Mouse (Mus musculus): ENCODE measurements around the gene Cog2. TPM values are rescaled to one million over a fixed set of nuclear protein-coding genes. Genes with fewer than 3 reads are reported as not detected.

The Cog2 gene
- 26.2 and 27.5 TPM in 2 replicates for total RNA-seq (2017)

DNA sequence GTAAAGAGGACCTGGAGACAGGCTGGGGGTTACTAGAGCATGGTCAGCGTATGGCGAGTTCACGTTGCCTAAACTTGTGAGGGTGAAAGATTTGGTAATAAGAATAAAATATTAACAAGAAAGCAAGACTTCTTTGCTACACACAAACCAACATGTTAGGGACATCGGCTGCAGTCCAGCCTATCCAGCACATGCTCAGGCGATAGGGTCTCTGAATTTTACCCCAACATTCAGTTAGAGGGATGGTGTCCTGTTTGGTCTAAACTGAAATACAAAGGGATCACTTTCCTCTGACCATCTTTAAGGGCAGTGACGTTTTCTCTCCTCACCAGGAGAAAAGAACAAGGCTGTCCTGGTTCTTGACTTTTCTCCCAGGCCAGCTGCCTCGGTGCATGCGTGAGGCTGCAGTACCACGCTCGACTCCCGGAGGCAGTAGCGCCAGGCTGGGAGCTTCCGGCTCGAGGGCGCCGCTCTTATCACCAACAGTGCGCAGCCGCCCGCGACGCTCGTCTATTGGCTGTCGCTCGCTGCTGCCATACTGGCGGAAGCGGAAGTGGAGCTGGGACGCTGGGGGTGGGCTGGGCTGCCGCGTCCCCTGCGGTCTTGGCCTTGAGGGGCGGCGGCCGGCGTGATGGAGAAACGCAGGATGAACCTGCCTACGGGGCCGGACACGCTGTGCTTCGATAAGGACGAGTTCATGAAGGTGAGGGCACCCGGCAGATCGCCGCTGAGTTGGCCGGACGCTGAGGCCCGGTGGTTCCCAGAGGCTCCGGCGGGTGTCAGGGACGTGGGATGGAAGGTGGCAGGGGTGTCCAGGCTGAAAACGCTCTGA is at the start of gene Cog2:
Cog2 (plus strand) TSS at position 519 of the 832 bp plus-strand sequence.
- ATAC-seq (ENCODE audit: extremely low read depth, insufficient number of reproducible peaks, low FRiP score, poor library complexity, severe bottlenecking): peak; percentile 97

DNA sequence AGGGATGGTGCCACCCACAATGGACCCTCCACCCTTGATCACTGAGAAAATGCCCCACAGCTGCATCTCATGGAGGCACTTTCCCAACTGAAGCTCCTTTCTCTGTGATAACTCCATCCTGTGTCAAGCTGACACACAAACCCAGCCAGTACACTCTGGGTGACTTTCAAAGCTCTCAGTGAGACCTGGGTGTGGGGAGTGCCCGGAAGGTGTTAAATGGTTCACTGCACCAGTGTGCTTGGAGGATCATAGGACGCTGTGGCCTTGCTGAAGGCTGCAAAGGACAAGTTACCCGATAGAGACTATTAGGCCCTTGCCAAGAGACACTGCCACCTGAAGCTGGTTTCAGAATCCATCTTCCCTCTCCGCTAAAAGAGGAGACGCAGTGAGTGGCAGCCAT is 44.9 kb upstream of the Cog2 start:
- ATAC-seq (ENCODE audit: extremely low read depth, insufficient number of reproducible peaks, low FRiP score, poor library complexity, severe bottlenecking): no peak

GRCm38 (mm10) chr8:124476701-124477100 is 43.9 kb upstream of the Cog2 start:
- no peak for ATAC-seq (ENCODE audit: extremely low read depth, insufficient number of reproducible peaks, low FRiP score, poor library complexity, severe bottlenecking)

DNA sequence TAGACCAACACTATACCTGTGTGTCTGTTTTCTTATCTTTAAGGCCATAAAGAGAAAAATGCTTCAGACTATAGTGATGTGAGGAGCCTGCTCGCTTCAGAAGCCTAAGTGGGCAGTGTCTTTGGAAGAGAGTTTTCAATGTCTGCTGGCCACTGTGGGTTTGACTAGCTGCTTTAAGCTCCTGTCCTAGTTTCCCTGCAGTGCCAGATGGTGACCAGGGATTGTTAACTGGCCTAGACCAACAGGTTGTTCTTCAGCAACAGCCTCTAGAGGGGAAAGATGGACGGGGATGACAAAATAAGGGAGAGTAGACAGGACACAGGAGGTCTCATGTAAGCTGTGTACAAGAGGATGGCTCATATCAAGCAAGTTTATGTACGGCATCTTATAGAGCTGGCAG is 41.3 kb upstream of the Cog2 start:
- ATAC-seq (ENCODE audit: extremely low read depth, insufficient number of reproducible peaks, low FRiP score, poor library complexity, severe bottlenecking): no peak

DNA sequence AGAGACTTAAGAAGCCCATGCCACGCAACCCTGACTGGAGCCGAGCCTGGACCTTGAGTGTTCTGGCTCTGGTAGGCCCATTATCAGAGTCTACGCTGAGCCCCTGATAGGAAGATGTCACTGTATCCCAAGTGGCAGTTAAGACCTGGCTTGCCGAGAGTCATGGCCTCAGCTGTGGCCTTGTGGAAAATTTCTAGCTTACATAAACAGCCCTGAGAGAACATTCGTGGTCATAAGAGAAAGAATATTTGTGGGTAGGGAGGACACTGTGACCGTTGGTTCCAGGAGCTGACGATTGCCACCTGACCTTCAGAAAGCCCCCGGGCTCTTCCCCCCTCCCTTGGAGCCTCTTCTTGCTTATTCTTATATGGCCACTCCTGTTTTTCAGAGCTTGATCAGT is 40.2 kb upstream of the Cog2 start:
- ATAC-seq (ENCODE audit: extremely low read depth, insufficient number of reproducible peaks, low FRiP score, poor library complexity, severe bottlenecking): no peak

DNA sequence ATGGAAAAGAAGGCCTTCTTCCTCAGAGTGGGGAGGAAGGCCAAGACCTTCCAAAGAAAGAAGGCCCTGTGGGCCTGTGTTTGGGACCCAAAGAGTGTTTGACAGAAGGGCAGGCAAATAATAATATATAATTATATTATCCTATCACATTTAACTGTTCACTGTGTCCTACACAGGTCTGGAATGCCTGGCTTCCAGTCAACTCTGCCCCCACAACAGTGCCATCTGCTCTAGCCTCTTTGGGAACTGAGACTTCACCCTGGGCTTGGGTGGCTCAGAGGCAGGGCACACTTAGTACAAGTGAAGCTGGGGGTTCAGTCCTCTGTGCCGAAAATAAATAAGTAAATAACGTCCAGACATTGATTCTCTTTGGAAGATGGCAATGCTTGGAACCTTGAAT is 37.8 kb upstream of the Cog2 start:
- ATAC-seq (ENCODE audit: extremely low read depth, insufficient number of reproducible peaks, low FRiP score, poor library complexity, severe bottlenecking): no peak

GRCm38 (mm10) chr8:124483356-124484115 is 37.0 kb upstream of the Cog2 start:
- no peak for ATAC-seq (ENCODE audit: extremely low read depth, insufficient number of reproducible peaks, low FRiP score, poor library complexity, severe bottlenecking)

DNA sequence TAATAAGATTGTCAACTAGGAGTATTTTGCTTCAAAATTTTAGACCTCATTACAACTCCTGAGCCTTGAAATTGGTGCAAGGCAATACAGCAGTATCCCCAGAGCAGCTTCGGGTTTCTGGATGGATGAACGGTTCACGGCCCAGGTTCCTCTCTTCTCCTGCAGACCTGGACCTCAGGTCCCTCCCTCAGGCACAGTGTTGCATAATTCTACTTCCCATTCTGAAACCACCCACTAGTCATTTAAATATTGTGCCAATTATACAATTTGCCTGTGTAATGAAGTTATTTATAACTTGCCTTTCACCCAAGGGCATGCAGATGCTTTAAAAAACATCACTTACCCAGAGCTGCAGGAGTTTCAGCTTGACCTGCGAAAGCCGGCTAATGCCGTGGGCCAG is 31.3 kb upstream of the Cog2 start:
- ATAC-seq (ENCODE audit: extremely low read depth, insufficient number of reproducible peaks, low FRiP score, poor library complexity, severe bottlenecking): no peak

- ATAC-seq (ENCODE audit: extremely low read depth, insufficient number of reproducible peaks, low FRiP score, poor library complexity, severe bottlenecking): no peak
Observed at GRCm38 (mm10) chr8:124489786-124490185, 30.8 kb upstream of the Cog2 start.

DNA sequence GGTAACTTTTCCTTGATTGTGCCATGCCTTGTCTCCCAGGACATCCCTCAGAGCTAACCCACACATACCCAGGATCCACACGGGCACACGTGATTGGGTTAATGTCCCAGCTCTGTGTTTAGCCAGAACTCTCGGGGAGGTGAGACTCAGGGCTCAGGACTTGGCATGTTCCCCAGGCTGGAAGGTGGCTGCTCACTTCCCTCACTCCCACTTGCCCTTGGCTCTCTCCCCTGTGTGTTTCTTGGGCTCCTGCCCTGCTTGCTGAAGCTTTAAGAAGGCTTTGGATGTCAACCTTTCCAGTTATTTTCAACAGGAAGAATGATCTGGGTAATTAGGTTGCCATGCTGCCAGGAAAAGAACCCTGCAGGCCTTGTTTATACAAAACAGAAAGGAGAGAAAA is 26.2 kb upstream of the Cog2 start:
- no peak for ATAC-seq (ENCODE audit: extremely low read depth, insufficient number of reproducible peaks, low FRiP score, poor library complexity, severe bottlenecking)

DNA sequence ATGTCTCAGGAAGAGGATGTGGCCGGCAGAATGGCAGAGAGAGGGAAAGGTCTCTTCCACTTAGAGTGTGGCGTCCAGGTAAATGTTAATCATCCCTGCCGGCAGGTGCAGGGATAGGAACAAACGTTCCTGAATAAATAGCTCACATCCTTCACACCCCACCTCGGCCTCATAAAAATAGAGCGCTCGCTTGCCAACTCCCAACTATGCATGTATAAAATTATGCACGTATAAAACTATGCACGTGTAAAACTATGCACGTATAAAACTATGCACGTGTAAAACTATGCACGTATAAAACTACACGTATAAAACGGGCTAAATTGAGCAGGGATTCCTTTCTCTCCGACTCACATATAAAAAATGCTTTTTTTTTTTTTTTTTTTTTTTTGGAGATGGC is 25.6 kb upstream of the Cog2 start:
- ATAC-seq (ENCODE audit: extremely low read depth, insufficient number of reproducible peaks, low FRiP score, poor library complexity, severe bottlenecking): no peak

GRCm38 (mm10) chr8:124495676-124496075 is 24.9 kb upstream of the Cog2 start:
- no peak for ATAC-seq (ENCODE audit: extremely low read depth, insufficient number of reproducible peaks, low FRiP score, poor library complexity, severe bottlenecking)

- ATAC-seq (ENCODE audit: extremely low read depth, insufficient number of reproducible peaks, low FRiP score, poor library complexity, severe bottlenecking): no peak
Observed at GRCm38 (mm10) chr8:124496266-124496665, 24.3 kb upstream of the Cog2 start.

DNA sequence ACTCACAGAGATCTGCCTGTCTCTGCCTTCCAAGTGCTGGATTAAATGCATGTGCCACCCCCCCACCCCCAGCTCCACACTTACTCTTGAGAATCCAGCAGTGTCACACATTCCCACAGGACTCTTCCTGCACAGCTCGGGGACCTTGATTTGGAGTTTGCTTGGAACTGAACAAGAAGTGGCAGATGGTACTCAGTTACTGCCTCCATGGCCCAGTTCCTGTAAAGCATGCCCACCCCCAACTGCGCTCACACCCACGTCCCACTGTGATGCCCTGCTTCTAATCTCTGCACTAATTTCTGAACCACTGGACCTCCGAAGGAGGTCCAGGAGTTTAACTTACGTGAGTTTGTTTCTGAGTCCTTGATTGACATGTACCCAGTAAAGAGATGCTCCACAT is 23.7 kb upstream of the Cog2 start:
- no peak for ATAC-seq (ENCODE audit: extremely low read depth, insufficient number of reproducible peaks, low FRiP score, poor library complexity, severe bottlenecking)

DNA sequence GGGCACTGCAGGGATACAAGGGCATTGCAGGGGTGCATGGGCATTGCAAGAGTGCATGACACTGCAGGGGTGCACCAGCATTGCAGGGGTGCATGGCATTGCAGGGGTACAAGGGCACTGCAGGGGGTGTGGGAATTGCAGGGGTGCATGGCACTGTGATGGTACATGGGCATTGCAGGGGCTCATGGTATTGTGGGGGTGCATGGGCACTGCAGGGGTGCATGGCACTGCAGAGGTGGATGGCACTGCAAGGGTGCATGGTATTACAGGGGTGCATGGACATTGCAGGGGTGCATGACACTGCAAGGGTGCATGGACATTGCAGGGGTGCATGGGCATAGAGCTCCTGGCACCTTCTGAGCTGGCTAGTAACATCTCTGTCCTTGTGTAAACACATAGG is 22.2 kb upstream of the Cog2 start:
- ATAC-seq (ENCODE audit: extremely low read depth, insufficient number of reproducible peaks, low FRiP score, poor library complexity, severe bottlenecking): no peak

- ATAC-seq (ENCODE audit: extremely low read depth, insufficient number of reproducible peaks, low FRiP score, poor library complexity, severe bottlenecking): no peak
Observed at GRCm38 (mm10) chr8:124499236-124499937, 21.2 kb upstream of the Cog2 start.

DNA sequence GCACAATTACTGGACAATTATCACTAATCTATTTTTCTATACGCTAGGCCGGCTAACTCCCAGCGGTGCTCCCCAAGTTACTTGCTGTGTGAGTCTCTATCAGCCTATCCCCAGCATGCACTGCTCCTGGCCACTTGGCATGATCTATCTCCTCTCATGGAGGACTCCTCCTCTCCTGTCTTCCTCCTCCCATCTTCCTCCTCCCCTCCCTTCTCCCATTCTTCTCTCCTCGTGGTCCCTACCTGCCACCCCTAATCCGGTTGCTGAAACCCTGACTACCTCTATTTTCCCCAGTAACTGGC is 20.7 kb upstream of the Cog2 start:
- ATAC-seq (ENCODE audit: extremely low read depth, insufficient number of reproducible peaks, low FRiP score, poor library complexity, severe bottlenecking): no peak

DNA sequence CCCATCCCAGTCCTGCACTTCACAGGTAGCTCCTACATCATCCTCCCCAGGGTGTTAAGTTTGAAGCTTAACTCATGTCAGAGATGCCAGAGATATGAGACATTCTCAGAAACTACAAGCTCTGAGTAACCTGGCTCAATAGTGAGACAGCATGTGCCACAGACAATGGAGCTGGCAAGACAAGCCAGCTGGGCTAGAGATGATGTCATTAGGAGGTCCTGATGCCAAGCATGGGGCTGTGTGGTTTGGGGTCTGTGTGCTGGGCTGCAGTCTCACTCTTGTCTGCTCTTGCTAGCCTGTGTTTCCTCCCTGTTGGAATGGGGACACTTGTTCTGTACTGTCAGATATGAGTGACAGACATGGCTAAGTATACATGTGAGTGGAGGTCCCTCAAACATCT is 14.9 kb upstream of the Cog2 start:
- no peak for ATAC-seq (ENCODE audit: extremely low read depth, insufficient number of reproducible peaks, low FRiP score, poor library complexity, severe bottlenecking)

DNA sequence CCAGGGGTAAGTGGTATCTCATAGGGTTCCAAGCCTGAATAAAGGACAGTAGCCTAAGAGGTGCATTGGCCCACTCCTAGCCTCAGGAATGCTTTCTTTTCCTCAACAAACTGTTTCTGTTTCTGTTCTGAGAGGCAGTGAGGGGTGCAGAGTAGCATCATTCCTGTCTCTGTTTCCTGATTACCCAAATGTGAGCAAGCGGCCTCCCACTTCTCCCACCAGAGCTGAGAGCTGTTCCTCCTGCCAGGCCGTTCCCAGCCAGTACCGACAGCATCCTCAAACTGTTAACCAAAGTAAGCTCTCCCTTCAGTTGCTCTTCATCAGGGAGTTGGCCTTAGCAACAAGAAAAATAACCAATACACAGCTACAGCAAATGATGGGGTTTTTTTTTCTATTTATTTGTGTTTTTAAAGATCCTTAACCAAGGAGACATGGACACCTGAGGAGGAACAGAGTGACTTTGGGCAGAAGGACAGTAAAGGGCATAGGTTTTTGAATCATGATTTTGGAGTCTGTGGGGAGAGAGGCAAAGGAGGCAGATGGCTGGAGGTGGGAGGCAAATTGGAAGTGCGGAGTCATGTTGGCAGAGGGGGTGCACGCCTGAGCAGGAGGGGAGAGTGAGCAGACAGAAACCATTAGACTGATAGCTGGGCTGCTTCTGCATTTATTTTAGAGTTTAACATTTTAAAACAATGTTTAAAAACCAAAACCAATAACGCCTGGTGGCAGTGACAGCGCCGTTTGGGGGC is 12.8 kb upstream of the Cog2 start:
- no peak for ATAC-seq (ENCODE audit: extremely low read depth, insufficient number of reproducible peaks, low FRiP score, poor library complexity, severe bottlenecking)

Data from neutrophil, adult 5-6 weeks (primary cell).